Mouse (Mus musculus): ENCODE measurements at regions not wholly inside any gene's neighbourhood (a gene's known extent, or its start where the extent isn't known, plus 50 kb on each side); places are given as distances from the start of the nearest gene placed in this dataset.

DNA sequence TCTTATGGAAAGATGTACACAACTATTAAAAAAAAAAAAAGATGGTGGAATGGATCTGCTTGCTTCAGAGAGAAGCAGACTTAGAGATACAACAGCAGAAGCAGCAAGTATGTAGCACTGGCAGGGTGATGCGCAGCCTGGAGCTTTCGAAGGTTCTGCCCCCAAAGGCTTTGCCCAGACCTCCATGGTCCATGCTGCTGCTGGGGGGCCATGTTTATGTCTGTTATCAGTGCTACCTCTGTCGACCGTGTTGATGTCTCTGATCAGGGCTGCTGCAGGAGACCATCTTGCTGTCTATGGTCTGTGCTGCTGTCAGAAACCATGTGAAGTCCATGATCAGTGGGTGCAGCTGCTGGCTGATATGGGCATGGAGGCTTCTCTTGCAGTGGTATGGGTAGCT is 88.6 kb upstream of the Fam189a1 start:
- DNase-seq (ENCODE audit: extremely low spot score, low spot score), result no peak

DNA sequence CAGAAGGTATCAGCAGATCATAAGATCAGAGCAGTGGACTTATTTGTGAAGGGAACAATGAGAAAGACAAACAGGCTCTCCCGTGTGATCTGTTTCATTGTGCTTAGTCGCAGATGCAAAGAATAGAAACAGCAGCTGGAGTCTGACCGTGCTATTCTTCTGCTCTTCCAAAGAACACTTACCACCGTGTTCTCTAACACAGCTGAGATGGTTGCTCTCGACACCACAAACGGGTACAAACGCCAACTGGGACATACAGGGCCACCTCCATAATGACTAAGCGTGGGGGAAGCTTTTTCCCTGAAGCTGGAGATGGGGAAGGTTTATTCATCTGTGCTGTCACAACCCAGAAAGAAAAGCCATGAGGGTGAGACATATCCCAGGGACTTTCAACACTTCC is 84.8 kb upstream of the Fam189a1 start:
- no peak for DNase-seq (ENCODE audit: extremely low spot score, low spot score)

DNA sequence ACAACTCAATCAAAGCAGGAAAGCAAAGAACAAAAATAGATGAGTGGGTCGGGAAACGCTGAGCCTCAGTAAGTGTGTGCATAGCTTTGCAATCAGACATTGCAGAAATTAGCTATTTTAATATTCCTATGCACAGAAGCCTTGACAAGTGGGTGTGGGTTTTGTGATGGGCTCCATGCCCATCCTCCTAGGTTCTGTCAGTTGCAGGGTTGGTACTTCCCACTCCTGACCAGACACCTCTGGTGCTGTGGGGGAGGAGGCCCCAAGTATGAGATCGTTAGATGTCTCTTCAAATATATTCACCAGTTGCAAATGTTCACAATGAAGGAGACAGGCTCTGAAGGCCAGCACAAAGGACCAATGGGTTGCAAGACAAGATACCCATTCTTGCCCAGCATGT is 79.3 kb upstream of the Fam189a1 start:
- DNase-seq (ENCODE audit: extremely low spot score, low spot score), result no peak

- DNase-seq (ENCODE audit: extremely low spot score, low spot score), result no peak
These were observed 77.3 kb upstream of the Fam189a1 start for GRCm38 (mm10) chr7:65233681-65234080.

DNA sequence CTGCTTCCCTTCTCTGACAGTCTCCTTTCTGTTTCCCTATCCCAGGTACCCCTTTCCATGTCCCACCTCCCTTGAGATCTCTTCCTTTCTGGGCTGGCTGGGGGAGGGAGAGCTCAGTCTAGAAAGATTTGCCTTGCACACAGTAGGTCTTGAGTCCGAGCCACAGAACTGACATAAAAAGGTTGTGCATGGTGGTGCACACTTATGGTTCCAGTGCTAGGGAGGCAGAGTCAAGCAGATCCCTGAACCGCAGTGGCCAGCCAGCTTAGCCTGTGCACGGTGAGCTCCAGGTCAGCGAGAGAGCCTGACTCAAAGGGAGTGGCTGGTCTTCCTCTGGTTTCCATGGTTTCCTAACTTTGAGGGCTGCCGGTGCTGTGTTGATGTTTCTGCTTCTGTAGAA is 72.9 kb upstream of the Fam189a1 start:
- no peak for DNase-seq (ENCODE audit: extremely low spot score, low spot score)

- DNase-seq (ENCODE audit: extremely low spot score, low spot score), result no peak
These were observed 69.8 kb upstream of the Fam189a1 start for GRCm38 (mm10) chr7:65226218-65226617.

- DNase-seq (ENCODE audit: extremely low spot score, low spot score), result peak; percentile 11
These were observed 57.0 kb upstream of the Fam189a1 start for GRCm38 (mm10) chr7:65213216-65213925.

- peak; percentile 8 for DNase-seq (ENCODE audit: extremely low spot score, low spot score)
These were observed 50.9 kb upstream of the Fam189a1 start for GRCm38 (mm10) chr7:65207240-65207639.

Measured in neural tube, embryonic 10.5 days (tissue).